Mouse (Mus musculus) forebrain, embryonic 14.5 days (tissue): ENCODE results near the gene Abcg8. TPM values are rescaled to one million over a fixed set of nuclear protein-coding genes. Genes with fewer than 3 reads are reported as not detected.

Experiments used
- ATAC-seq: fragments of 200-750 bp; cut with Nextera tagmentation; 2 replicates; pipeline ENCODE4 v1.8.0; 2017; ENCODE audit warnings: mild to moderate bottlenecking, moderate library complexity
- DNase-seq: peaks from one replicate; pipeline ENCODE4 v3.0.0-alpha.2; 2015; ENCODE audit warnings: low spot score
- H3K27ac ChIP-seq: fragments of 300-500 bp; sonication (generic); 2 replicates; pipeline ENCODE4 v1.5.1; 2014; ENCODE audit warnings: low read depth, mild to moderate bottlenecking, control low read depth, low read length, moderate library complexity
- H3K27me3 ChIP-seq: fragments of 300-500 bp; sonication (generic); replicated peaks from 2 replicates; pipeline ENCODE4 v1.6.1; 2014; ENCODE audit warnings: low read length, control low read depth, mixed read lengths; ENCODE audit not compliant: control insufficient read depth, insufficient read depth
- H3K36me3 ChIP-seq: fragments of 300-500 bp; sonication (generic); 2 replicates; pipeline ENCODE4 v1.6.1; 2014; ENCODE audit warnings: low read length, control low read depth; ENCODE audit not compliant: control insufficient read depth, insufficient read depth
- H3K4me1 ChIP-seq: fragments of 300-500 bp; sonication (generic); 2 replicates; pipeline ENCODE4 v1.6.1; 2014; ENCODE audit warnings: antibody characterized with exemption, low read length, control low read depth; ENCODE audit not compliant: control insufficient read depth, insufficient read depth
- H3K4me2 ChIP-seq: fragments of 300-500 bp; sonication (generic); 2 replicates; pipeline ENCODE4 v1.6.1; 2014; ENCODE audit warnings: mild to moderate bottlenecking, control low read depth, low read length
- H3K4me3 ChIP-seq: fragments of 300-500 bp; sonication (generic); 2 replicates; pipeline ENCODE4 v1.5.1; 2014; ENCODE audit warnings: low read depth, low read length, control low read depth
- H3K9ac ChIP-seq: fragments of 300-500 bp; sonication (generic); 2 replicates; pipeline ENCODE4 v1.6.1; 2014; ENCODE audit warnings: mild to moderate bottlenecking, low read length, control low read depth, moderate library complexity
- H3K9me3 ChIP-seq: fragments of 300-500 bp; sonication (generic); replicated peaks from 2 replicates; pipeline ENCODE4 v1.6.1; 2016; ENCODE audit warnings: low read length, control low read depth, mixed read lengths; ENCODE audit not compliant: control insufficient read depth
- WGBS: fragments of 180-500 bp; shearing (Covaris S2); extraction: QIAGEN DNeasy Blood & Tissue Kit; methylation state at CpG from one replicate; pipeline ENCODE4 v1.1.7; 2014; 5-methylcytosine and 5-hydroxymethylcytosine counted together
- polyA plus RNA-seq: library from polyadenylated mRNA; unstranded; fragments of >200 nt; fragmentation: Nextera tagmentation; extraction: Ambion mirVana; gene quantifications from 2 replicates; pipeline ENCODE4 v1.2.1, GENCODE M21; 2014

Abcg8 gene
- polyA plus RNA-seq, 1 experiment from 2014 or later: 0.05 TPM

GRCm38 (mm10) chr17:84728201-84728911, 52.3 kb downstream of the Abcg8 start:
- ATAC-seq (no peak), DNase-seq (no peak)
- Histone ChIP-seq H3K4me3 (no peak overlapping the region), H3K4me1 (no peaks in the 10 kb centered on the region), H3K4me2 (no peak overlapping the region), H3K36me3 (peaks cover 37% of the 10 kb centered on the region), H3K9ac (no peak overlapping the region), H3K27ac (no peak overlapping the region), H3K9me3 (no peaks in the 10 kb centered on the region), H3K27me3 (no peaks in the 10 kb centered on the region)
- WGBS: 77% methylated on average over 1 of the region's 1 CpGs

DNA sequence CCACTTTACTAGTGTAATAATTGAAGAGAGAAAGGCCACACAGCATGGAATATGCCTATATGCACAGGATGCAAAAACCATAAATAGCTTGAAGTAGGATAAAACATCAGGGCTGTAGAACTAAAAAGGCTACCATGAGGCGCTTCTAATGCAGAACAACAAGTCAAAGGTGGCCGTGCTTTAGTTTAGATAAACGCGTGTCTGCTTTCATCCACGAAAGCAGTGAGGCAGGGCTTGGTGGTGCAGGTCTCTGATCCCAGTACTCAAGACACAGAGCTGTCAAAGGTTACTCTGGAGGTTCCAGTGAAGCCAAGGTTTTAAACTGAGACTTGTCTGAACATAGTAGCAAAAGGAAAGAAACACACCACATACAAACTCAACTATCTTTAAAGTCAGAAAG, 53.0 kb downstream of the Abcg8 start:
- H3K36me3 ChIP-seq: peaks cover 37% of the 10 kb centered on the region
- no peak overlapping the region for H3K9ac ChIP-seq
- H3K27me3 ChIP-seq: no peaks in the 10 kb centered on the region
- no peaks in the 10 kb centered on the region for H3K9me3 ChIP-seq
- no peak overlapping the region for H3K4me3 ChIP-seq
- ATAC-seq (no peak), DNase-seq (no peak)
- 96% methylated on average over 5 of the region's 5 CpGs for WGBS
- H3K4me1 ChIP-seq: no peaks in the 10 kb centered on the region
- H3K27ac ChIP-seq: no peak overlapping the region
- no peak overlapping the region for H3K4me2 ChIP-seq

DNA sequence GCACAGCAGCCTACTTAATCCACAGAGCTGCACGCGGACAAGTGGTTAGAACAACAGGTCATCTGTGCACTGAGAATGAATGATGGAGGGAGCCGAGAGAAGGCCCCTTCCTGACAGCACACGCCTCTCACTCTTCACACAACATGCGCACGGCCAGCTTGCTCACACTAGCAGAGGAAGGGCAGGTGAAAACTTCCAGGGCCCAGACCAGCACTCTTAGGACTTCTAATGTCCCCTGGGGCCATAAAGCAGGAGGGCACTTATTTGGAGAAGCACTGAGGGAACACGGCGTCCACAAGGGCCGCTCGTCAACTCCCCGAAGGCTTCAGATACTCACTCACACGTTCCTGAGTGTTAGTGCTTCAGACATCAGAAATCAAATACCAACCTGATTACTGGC, 55.3 kb downstream of the Abcg8 start:
- H3K27ac ChIP-seq: no peak overlapping the region
- peaks cover 26% of the 10 kb centered on the region for H3K36me3 ChIP-seq
- no peaks in the 10 kb centered on the region for H3K27me3 ChIP-seq
- no peak for ATAC-seq
- H3K4me3 ChIP-seq: no peak overlapping the region
- no peak for DNase-seq
- no peak overlapping the region for H3K4me2 ChIP-seq
- no peaks in the 10 kb centered on the region for H3K4me1 ChIP-seq
- no peak overlapping the region for H3K9ac ChIP-seq
- WGBS: 90% methylated on average over 12 of the region's 12 CpGs
- H3K9me3 ChIP-seq: no peaks in the 10 kb centered on the region

DNA sequence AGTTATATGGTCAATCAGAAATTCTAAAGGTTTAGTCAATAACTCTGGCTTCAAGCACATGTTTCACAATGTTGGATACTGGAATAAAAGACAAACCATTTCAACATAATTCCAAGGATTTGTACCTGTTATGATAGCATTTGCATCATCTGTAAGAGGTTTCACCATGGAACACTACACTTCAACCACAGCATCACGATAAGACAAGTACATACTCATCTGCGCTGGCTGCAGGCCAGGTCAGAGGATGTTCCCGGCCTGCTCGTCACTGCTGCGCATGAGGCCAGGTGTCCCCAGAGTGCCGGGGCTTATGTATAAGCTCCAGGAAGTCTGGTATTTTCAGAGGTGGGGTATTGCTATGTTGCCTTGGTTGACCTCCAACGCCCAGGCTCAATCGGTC, 56.5 kb downstream of the Abcg8 start:
- Histone ChIP-seq H3K4me2 (no peak overlapping the region), H3K9me3 (no peaks in the 10 kb centered on the region), H3K4me3 (no peak overlapping the region), H3K4me1 (no peaks in the 10 kb centered on the region), H3K9ac (no peak overlapping the region), H3K36me3 (peaks cover 26% of the 10 kb centered on the region), H3K27ac (no peak overlapping the region), H3K27me3 (no peaks in the 10 kb centered on the region)
- ATAC-seq (no peak), DNase-seq (no peak)
- 93% methylated on average over 8 of the region's 8 CpGs for WGBS

DNA sequence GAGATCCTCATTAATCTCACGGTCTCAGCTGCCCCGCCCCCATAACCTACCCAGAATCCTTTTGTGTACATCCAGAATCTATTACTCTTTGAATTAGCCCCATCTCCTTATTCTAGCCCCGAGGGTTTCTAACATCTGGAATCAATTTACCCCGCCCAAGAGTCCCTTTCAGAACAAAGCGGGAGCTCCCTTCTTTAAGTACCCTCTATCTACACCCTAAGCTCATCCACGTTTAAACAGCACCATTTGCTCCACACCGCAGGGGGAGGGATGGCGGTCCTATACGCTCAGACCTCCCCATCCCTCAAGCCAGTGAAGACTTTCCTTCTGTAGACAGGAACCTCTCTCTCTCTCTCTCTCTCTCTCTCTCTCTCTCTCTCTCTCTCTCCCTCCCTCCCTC, 60.6 kb downstream of the Abcg8 start:
- Histone ChIP-seq H3K27me3 (no peaks in the 10 kb centered on the region), H3K9me3 (no peaks in the 10 kb centered on the region), H3K4me1 (no peaks in the 10 kb centered on the region), H3K36me3 (peaks cover 13% of the 10 kb centered on the region; the same call in 1 of the 2 replicates), H3K9ac (no peak overlapping the region), H3K4me3 (no peak overlapping the region), H3K27ac (no peak overlapping the region), H3K4me2 (no peak overlapping the region)
- ATAC-seq (no peak), DNase-seq (no peak)
- WGBS: 83% methylated on average over 9 of the region's 9 CpGs

DNA sequence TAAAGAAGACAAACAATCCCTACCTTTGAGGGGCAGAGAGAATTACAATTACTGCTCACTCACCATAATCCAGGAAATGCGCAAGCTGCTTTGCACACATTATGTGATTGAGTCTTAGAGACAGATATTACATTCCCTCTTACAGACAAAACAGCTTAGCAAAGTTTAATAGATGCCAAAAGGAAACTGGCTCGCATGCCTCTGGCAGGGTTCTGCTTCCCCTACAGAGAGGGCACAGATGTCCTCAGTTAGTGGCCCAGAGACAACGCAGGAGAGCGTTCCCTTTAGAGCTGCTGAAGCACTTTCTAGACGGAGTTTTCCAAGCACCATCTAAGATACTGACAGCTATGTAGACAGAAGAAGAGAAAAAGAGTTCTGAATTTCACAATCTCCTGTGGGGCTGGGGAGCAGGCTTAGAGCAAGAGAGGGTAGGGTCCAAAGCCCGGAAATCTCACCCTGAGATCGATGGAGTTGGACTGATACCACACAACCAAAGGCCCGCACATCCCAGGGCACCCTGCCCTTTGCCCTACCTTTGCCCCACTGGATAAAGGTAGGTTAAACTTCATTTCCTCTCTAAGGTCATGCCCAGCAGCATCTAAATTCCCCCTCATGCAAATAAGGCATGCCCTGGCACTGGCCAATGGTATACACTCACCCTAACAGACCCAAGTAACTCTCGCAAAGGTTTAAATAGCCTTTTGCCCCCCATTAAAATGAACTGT, 62.1 kb downstream of the Abcg8 start:
- Histone ChIP-seq H3K36me3 (peaks cover 13% of the 10 kb centered on the region; the same call in 1 of the 2 replicates), H3K27ac (no peak overlapping the region), H3K4me3 (no peak overlapping the region), H3K4me1 (no peaks in the 10 kb centered on the region), H3K9me3 (no peaks in the 10 kb centered on the region), H3K27me3 (no peaks in the 10 kb centered on the region), H3K9ac (no peak overlapping the region), H3K4me2 (no peak overlapping the region)
- no peak for DNase-seq
- 87% methylated on average over 9 of the region's 9 CpGs for WGBS
- no peak for ATAC-seq

- peaks cover 20% of the 10 kb centered on the region for H3K4me1 ChIP-seq
- no peak overlapping the region for H3K4me3 ChIP-seq
- H3K27ac ChIP-seq: no peak overlapping the region
- ATAC-seq: no peak
- H3K27me3 ChIP-seq: no peaks in the 10 kb centered on the region
- no peak overlapping the region for H3K9ac ChIP-seq
- no peaks in the 10 kb centered on the region for H3K36me3 ChIP-seq
- H3K9me3 ChIP-seq: no peaks in the 10 kb centered on the region
- H3K4me2 ChIP-seq: no peak overlapping the region
- 67% methylated on average over 4 of the region's 4 CpGs for WGBS
- DNase-seq: no peak
Measured at GRCm38 (mm10) chr17:84744256-84744655, 68.2 kb downstream of the Abcg8 start.

- ATAC-seq (0 out of 2 replicates have a peak, but pooled peaks have one; percentile 10), DNase-seq (peak; percentile 55)
- Histone ChIP-seq H3K9me3 (no peaks in the 10 kb centered on the region), H3K27me3 (no peaks in the 10 kb centered on the region), H3K4me2 (no peak overlapping the region), H3K4me1 (peaks cover 26% of the 10 kb centered on the region), H3K4me3 (no peak overlapping the region), H3K9ac (no peak overlapping the region), H3K27ac (no peak overlapping the region), H3K36me3 (no peaks in the 10 kb centered on the region)
- 40% methylated on average over 9 of the region's 9 CpGs for WGBS
Measured at GRCm38 (mm10) chr17:84745001-84745400, 68.9 kb downstream of the Abcg8 start.

DNA sequence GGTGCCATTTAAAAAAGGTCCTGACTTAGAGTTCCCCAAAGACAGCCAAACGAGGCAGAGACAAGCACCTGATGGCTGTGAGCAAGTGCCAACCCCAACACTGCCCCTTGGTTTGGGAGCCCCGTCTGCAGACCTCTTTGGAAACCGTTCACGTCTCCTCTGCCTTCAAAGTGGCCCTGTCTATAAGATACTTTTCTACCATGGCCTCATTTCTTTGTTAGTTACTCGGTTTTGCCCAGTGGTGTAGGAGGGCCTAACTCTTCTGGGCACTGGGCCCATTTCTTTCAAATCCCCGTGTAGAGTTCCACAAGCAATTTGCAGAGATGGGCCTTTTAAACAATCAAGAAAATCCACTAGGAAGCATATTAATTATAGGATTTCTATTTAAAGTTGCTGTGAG, 71.1 kb downstream of the Abcg8 start:
- WGBS: 12% methylated on average over 6 of the region's 6 CpGs
- Histone ChIP-seq H3K27ac (no peak overlapping the region), H3K4me2 (no peak overlapping the region), H3K4me3 (no peak overlapping the region), H3K9me3 (no peaks in the 10 kb centered on the region), H3K9ac (no peak overlapping the region), H3K4me1 (peaks cover 36% of the 10 kb centered on the region), H3K36me3 (0 out of 2 replicates have a peak, but pooled peaks cover 5% of the 10 kb centered on the region), H3K27me3 (no peaks in the 10 kb centered on the region)
- ATAC-seq (peak; percentile 24; the same call in 1 of the 2 replicates), DNase-seq (peak; percentile 73)
